Mouse (Mus musculus) adrenal gland, adult 2 months (tissue): ENCODE measurements at regions not wholly inside any gene's neighbourhood (a gene's known extent, or its start where the extent isn't known, plus 50 kb on each side); places are given as distances from the start of the nearest gene placed in this dataset.

Experiments used
- DNase-seq: peaks from one replicate; pipeline ENCODE4 v3.0.0; 2021

DNA sequence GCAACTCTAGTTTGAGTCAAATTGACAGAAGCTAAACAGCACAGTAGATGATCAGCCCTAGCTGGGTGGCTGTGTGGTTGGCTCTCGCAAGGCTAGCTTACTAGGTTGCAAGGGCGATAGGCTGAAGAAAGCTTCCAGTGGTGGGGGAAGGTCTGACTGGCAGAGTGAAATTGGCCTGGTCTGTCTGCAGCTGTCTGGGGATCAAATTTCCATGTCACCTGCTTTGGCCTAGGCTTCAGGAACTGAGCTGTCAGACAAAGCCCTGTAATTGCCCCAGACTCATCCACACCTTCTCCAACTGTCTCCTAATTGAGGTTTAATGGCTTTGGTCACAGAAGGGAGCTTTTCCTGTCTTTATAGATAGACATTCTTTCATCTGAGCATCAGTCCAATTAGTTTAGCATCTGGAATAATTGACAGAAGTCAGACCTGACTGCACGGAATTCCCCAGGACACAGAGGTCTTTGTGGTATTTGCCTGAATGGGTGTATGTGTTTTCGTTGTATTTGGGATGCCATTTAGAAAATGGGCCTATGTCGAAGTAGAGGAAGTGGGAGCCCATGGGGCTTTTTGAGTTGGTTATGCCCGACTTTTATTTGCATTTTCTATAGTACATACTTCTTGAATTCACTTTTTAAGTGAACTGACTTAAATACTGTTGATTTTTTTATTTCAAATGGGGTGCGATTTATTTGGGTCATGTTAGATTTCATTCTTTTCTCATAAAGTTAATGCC lies 348.2 kb downstream of the Hlx start:
- DNase-seq: no peak

DNA sequence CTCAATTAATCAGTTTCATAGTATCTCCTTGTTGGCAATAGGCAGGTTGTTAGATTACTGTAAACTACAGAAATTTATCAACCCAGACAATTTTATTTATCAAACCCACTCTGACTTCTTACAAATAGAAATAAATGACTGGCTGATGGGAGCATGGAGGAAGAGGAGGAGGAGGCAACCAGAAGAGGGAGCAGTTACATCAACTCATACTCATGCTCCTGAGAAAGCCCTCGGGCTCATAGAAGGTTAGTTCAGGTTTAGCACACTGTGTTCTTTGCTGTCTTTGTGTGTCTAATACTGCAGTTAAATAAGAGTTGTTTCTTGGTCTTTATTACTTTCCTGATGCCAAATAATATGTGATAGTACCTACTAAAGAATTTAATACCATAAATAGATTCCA lies 344.6 kb upstream of the 1700056E22Rik start:
- DNase-seq: no peak

DNA sequence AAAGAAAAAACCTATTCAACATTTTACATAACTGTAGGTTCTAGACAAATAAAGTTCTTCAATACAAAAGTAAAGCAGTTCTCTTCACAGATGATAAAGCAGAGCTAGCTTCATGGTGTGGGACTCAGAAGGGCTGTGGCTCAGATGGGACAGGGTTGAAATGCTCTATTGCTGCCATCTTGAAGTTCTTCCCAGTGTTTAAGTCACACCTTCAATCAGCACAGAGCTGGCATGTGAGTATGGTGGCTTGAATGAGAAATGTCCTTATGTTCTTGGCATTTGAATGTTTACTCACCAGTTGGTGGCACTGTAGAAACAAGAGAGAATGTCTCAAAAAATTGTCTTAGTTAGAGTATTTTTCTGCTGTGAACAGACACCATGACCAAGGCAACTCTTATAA lies 330.9 kb upstream of the 1700056E22Rik start:
- no peak for DNase-seq

DNA sequence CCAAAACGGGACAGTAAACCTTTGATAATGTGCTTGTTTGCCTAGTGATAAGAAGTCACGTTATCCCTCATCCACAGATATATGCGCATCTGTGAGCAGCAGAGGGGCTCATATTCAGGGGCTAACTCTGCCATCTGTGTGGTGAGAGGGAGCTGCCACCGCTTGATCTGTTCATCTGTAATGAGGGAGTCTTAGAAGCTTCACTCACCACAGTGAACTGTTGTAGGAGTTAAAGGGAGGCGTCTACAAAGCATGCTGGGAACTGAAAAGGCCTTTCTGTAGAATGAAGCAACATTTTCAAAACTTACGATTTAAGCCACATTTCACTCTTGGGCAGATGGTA lies 324.1 kb upstream of the 1700056E22Rik start:
- no peak for DNase-seq

DNA sequence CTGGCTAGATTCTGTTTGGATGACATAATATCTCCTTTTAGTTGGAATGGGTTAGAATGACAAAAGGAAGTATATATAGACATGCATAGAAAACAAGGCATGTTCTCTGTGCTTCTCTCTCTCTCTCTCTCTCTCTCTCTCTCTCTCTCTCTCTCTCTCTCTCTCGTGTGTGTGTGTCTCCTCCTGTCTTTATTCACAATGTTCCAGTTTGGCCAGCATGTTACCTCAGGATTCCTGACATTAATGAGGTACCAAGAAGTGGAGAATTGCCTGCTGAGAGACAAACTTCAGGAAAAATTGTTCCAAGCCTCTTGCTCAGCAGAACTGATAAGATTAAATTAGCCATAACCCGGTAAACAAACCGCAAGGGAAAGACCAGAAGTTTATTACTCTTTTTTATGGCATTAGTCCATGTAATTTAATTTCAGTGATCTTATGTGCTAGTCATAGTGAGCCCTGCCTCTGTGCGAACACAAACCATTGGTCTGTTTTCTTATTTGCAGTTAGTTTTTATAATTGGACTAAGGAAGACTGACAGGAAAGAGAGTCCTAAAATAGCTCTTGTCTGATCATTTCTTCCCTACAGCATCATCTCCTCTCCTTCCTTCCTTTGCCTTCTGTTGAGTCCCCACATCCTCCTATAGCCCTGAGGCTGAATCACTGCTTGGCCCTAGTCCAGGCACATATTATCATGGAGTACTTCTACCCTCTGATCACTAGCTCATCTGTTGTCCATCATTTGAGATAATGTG lies 323.5 kb upstream of the 1700056E22Rik start:
- no peak for DNase-seq

DNA sequence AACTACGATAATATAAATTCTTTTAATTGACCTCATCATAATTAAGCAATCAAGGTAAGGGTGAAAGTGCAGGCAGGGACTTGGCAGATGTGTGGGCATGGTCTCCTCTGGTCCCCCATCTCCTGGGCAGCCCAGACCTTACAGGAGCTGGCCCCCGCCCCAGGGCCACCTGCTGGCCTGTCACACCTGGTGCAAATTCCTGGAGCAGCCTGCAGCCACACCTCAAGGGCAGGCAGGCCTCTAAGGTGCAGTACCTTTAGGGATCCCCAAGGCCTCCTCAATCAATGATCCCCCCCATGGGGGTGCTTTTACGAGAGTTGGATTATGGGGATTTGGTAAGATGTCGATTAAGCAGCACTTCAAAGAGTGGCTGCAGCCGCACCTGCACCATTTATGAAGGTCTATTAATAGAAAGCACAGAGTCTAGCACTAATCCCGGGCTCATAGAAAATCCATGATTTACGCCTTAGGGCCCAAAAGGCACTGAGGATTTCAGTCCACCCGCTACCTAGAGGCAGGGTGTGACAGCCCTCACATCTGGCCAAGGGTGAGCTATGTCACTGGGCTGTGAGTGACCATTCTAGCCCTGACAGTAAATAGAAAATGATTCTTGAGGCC lies 319.8 kb upstream of the 1700056E22Rik start:
- DNase-seq: no peak

DNA sequence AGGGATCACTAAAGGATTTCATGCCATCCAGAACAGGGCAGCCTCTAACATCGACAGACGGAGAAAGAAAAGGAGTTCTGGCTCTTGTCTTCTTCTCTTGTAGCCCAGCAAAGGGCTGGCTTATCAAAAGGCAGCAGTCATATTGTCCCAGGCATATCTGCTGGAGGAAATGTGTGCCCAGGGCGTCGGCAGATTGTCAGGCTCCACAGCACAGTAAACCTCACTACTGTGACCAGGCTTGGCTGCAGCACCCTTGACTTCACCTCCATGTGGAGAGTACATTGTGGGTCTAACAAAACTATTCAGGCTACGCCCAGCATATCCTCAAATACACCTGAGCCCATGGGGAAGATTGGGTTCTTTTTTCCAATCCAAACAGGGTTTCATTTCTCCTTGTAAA lies 317.7 kb upstream of the 1700056E22Rik start:
- DNase-seq: no peak

DNA sequence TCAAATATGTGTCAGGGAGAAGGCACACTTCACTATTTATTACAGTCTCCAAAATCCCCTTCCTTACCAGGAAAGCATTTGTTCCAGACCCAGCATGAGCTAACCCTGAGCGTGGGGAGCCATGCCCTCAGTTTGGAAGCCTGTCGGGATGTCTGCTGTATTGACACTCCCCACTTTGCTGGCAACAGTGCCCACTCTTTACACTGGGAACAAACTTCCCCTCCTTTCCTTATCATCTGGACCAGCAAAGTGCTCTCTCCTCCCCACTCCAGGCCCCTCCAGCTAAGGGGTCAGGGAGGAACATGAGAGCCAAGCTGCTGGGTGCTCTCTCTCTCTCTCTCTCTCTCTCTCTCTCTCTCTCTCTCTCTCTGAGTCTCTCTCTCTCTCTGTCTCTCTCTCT lies 310.7 kb upstream of the 1700056E22Rik start:
- DNase-seq: no peak

DNA sequence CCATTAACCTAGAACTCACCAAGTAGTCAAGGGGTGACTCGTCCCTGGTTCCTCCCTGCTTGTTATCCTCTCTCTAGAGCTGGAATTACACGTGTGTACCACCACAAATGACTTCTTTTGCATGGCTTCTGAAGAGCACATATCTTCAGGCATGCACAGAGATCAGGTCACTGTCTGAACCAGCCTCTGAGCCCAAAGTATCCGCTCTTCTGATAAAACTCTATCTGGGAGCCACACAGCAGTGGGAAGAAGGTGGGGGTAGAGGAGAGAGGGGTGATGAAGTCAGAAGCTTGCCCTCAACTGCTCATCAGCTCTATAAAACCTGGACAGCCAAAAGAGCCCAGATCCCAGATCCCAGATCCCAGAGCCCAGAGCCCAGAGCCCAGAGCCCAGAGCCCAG lies 301.9 kb upstream of the 1700056E22Rik start:
- DNase-seq: no peak

DNA sequence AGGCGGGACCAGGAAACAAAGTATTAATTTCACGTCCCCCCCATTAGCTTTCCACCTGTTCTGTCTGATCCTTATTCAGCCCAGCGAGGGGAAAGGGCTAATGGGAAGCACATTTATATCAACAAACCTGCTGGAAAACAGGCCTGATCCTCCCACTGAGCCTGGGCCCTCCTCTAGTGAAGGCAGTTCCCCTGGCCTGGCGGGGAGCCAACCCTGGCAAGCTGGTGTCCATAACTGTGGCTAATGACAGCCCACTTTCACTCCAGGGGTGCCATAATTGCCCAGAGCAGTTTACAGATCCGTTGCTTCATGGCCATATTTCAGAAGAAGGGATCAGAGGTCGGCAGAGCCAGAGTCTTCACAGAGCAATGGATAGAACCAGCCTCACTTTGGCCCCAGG lies 301.2 kb upstream of the 1700056E22Rik start:
- no peak for DNase-seq

DNA sequence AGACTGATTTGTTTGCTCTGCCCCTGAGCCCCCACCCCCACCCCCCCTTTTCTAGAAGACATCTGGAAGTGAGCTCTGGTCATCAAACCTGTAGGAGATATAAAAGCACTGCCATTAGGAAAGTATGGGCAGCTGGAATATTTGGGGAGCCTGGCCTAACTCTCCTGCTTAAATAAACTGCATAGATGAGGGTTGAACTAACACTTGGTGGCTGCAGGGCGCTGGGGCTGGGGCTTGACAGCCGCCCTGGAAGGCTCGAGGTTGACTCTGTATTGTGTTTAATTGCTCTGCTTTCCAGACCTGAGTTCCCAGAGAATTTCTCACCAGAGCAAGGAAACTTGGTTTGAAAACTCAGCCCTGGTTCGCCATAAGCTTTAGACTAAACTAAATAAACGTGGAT lies 300.7 kb upstream of the 1700056E22Rik start:
- no peak for DNase-seq

DNA sequence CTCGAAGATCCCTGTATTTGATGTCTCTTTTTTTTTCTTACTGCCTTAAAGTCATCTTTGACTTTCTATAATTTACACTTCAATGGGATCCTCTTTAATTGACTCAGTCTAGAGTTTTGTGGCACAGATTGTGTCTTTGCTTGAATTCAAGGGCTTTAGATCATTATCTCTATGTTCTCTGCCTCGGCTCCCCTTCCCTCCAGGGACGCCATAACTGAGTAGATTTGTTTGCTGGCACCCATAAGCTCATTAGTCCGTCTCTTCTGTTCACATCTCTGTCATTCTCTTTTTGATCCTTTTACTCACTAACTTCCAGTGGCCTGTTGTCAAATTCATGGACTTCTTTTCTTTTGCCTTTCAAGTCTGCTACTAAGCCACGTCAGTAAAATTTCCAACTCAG lies 299.0 kb upstream of the 1700056E22Rik start:
- DNase-seq: no peak

DNA sequence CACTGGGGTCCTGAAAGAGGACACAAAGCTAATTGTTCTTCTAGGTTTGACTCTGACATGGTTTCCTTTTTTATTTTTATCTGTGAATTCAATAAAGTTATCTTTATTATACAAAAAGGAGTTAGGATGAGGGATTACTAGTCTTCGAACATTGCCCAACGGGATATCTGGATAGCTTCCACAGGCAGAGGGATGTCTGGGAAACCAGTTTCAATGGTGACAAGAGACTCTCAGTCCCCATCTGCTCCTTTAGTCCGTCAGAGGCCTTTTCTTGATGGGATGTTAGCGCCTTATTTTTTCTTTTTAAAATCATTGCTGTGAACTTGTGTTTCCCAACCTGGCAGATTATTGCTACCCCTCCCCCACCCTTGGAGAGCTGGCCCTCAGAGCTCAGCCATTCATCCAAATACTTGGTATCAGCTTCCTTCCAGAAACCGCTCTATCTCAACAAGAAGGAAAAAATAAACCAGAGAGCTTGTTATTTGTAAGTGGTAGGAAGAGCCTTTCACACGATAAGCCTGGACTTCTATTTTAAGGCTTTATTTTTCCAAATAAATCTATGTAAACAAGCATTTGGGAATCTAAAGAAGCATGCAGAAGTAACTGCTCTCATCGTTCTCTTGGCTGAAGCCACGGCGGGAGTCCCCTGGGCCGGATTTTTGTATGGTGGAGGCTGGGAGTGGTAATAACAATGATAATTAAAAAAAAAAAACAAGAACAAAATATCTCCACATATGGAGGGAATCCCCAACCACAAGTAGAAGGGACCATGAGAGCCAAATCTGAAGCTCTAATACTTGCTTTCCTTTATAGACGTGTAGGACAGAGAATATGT lies 296.6 kb upstream of the 1700056E22Rik start:
- no peak for DNase-seq

DNA sequence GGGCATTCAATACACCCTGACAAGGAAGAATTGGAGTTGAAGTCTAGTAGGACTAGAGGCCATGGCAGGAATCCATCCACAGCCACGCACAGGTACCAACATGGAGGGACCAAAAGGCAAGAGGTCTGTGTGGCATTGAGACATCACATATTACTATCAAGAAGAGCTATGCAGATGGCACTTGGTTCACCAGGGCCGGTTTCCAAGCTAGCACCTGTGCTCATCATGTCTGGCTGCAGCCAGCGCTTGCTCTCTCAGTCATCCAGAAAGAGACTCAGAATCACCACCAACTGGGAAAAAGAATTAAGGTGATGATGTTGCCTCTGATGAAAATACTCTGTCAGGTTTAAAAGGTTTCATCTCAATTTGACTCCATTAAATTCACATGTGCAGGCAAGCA lies 292.1 kb upstream of the 1700056E22Rik start:
- DNase-seq: no peak

DNA sequence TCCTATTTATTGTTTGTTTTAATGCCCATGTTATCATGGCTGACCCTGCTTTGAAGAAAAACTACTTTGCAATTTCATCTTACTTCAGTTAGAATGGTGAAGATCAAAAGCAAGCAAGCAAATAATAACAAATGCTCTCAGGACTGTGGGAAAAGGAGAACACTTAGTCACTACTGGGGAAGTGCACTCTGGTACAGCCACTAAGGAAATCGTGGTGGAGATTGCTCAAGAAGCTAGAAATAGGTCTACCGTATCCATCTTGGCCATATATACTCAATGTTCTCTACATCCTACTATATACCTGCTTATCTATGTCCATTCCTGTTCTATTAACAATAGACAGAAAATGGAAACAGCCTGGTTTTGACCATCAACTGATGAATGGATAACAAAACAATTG lies 290.1 kb upstream of the 1700056E22Rik start:
- no peak for DNase-seq

DNA sequence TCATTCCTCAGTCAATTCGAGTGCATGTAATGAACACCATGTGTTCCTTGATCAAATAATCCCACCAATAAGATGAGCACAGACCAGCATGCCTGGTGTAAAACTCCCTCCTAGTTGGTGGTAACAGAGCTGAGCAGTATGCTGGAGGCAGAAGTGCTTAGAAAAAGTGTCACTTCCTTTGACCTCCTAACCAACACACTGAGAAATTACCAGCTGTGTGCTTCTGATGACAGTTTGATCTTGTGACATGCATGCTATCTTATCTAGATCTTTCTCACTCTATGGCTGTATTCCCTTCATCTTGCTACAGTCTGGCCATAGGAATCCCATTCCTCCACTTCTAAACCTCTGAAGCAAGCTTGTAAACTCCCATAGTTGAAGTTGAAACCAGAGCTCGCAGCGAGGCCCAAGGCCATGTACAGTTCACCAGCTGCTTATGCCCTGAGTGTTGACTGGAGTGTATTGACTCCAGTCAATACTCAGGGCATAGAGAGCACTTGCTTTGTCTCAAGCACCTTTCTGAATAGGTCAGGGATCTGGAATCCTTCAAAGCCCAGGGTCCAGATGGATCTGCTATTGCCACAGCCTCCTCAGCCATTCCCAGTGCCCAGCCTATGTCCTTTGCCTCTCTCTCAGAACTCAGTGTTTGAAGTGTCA lies 286.5 kb upstream of the 1700056E22Rik start:
- no peak for DNase-seq

DNA sequence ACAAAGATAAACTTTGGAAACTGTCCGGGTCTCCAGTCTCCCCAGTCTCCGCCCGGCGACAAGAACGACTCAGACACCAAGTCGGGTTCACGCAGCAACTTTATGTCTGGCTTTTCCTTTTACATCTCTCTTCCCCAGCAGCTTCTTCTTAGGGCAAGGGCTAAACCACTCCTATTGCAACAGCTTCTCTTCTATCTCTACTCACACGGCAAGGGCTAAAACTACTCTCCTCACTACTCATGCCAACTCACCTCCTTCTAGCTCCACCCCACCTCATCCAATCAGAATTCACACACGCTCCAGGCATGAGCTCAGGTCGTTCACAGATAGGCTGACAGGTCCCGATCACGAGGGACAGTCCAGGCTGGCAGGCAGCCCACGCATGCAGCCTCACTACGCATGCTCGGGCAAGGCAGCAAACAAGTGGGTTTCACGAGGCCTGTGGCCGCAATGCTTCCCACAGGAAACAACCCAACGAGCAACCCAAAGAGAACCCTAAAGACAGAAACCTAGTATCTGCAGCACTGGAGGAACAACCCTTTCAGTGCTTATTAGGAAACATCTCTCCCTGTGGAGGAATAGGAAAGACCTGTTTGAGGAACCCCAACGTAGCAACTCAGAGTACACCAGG lies 276.2 kb upstream of the 1700056E22Rik start:
- no peak for DNase-seq

DNA sequence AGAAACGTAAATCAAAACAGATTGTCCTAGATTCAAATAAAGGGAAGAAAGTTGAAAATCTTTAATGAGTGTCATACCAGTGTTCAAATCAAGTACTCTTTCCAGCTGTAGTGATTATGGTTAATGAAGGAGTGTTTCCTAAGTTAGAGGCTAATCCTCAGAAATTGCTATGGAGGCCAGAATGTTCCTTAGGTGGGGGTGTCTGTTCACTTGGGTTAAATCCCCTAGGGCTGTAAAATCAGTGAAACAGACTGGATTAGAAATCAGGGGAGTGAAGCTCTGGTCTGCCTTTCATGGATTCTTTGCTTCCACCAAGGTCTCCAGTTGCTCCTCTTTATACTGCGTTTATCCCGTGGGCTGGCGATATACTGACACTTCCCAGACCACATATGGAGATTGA lies 270.7 kb upstream of the 1700056E22Rik start:
- DNase-seq: no peak

DNA sequence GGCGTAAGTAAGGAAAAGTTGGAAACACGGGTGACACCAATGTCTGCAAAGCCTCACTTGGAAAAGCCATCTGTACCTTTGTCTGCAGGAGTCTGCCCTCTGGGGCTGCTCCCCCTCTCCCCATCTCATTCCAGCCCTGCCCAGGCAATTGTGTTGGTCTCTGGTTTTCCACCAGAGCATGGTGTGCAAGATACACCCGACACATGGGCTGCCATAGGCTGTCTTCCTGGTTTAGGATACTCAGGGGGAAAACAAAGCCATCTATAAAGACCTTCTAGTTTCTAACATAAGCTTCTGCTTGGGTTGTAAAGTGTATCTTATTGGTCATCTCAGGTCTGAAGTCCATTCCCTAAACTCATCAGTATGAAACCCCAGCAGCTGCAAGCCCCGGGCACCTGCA lies 270.1 kb upstream of the 1700056E22Rik start:
- no peak for DNase-seq

DNA sequence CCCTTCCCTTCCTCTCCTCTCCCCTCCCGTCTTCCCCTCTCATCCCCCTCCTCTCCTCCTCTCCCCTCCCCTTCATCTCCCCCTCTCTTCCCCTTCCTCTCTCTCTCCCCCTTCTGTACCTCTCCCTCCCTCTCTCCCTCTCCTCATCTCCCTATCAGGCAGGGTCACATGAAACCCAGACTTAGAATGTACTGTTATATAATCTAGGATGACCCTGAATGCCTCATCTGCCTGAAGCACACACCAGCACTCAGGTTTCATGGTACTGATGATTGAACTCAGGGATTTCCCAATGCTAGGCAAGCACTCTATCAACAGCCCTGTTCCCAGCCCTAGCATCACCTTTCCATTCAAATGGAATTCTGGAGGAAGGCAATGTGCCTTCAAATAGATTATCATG lies 264.6 kb upstream of the 1700056E22Rik start:
- no peak for DNase-seq

DNA sequence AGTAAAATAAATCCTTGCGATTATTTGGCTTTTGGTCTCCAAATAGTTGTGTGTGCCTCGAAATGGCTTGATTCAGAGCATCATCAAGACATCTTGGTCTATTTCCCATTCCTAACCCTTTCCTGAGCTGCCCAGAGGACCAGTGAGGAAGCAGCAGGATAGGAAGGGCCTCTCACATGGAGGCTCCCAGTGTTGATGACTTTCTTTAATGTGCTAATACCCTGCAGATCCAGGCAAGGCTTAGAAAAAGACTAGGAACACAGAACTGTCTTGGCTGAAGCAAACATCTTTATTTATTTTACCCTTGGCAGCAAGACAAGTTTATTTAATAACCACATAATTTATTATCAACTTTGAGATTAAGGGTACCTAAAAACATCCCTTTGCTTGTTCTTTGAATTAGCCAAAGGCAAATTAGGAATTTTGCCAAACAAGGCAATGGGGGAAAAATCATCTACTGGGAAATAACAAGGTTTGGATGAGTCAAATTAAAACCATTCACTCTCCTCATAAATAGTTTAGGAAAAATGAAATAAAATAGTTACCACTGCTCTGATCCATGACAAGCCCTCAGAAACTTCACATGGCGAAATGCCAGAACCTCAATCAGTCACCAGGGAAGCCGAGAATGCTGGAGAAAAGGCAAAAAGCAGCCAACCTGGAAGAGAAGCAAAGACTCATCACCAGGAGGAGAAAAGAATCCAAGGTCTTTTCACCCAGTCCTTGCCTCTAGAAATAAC lies 263.1 kb upstream of the 1700056E22Rik start:
- no peak for DNase-seq
